Mouse (Mus musculus): Measurements from ENCODE around the gene Ncbp3.

DNA sequence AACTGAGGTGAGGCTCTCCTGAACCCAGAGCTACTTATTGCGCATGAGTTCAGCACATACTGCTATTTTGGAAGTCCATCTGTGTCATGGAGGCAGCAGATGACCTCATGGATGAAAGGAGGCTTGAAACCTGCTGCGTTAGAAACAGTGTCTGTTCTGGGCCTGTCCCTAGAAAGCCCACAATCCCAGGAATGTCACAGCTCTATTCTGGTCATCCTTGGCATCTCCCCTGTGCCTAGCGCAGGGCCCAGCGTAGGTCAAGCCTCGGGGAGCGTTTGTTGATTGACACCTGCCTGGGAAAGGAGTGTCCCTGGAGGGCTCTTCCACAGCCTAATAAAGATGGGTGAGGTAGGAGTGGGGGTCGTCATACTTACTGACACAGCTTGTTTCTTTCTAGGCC is 11.5 kb upstream of the Ncbp3 start:
- no peak for TF ChIP-seq CTCF (IDR thresholded peaks at IDR 0.05; ENCODE audit: low read depth)
- no peak for TF ChIP-seq EP300 (optimal IDR thresholded peaks at IDR 0.05)
